Mouse (Mus musculus) liver, embryonic 13.5 days (tissue): ENCODE results near the gene Gkn2. TPM values are rescaled to one million over a fixed set of nuclear protein-coding genes. Genes with fewer than 3 reads are reported as not detected.

Source experiments
- ATAC-seq: fragments of 200-750 bp; cut with Nextera tagmentation; 2 replicates; pipeline ENCODE4 v1.8.0; 2017; ENCODE audit warnings: low read depth, mild to moderate bottlenecking, moderate number of reproducible peaks, moderate library complexity
- DNase-seq: peaks from one replicate; pipeline ENCODE4 v3.0.0; 2022
- H3K27ac ChIP-seq: fragments of 300-500 bp; sonication (generic); 2 replicates; pipeline ENCODE4 v1.5.1; 2015; ENCODE audit warnings: moderate library complexity, mild to moderate bottlenecking, inconsistent platforms
- H3K27me3 ChIP-seq: fragments of 300-500 bp; sonication (generic); 2 replicates; pipeline ENCODE4 v1.6.1; 2015; ENCODE audit warnings: mild to moderate bottlenecking, inconsistent platforms
- H3K36me3 ChIP-seq: fragments of 300-500 bp; sonication (generic); 2 replicates; pipeline ENCODE4 v1.6.1; 2015; ENCODE audit warnings: mild to moderate bottlenecking, inconsistent platforms
- H3K4me1 ChIP-seq: fragments of 300-500 bp; sonication (generic); replicated peaks from 2 replicates; pipeline ENCODE4 v1.6.1; 2015; ENCODE audit warnings: inconsistent platforms
- H3K4me2 ChIP-seq: fragments of 300-500 bp; sonication (generic); 2 replicates; pipeline ENCODE4 v1.6.1; 2015; ENCODE audit warnings: inconsistent platforms, mild to moderate bottlenecking, moderate library complexity
- H3K4me3 ChIP-seq: fragments of 300-500 bp; sonication (generic); replicated peaks from 2 replicates; pipeline ENCODE4 v1.5.1; 2015; ENCODE audit warnings: mild to moderate bottlenecking, inconsistent platforms
- H3K9ac ChIP-seq: fragments of 300-500 bp; sonication (generic); 2 replicates; pipeline ENCODE4 v1.6.1; 2015; ENCODE audit warnings: mild to moderate bottlenecking, inconsistent platforms
- H3K9me3 ChIP-seq: fragments of 300-500 bp; sonication (generic); replicated peaks from 2 replicates; pipeline ENCODE4 v1.6.1; 2016; ENCODE audit warnings: inconsistent platforms
- WGBS: fragments of 180-500 bp; shearing (Covaris S2); methylation state at CpG from one replicate; pipeline ENCODE4 v1.1.7; 2015; ENCODE audit not compliant: insufficient replicate concordance; 5-methylcytosine and 5-hydroxymethylcytosine counted together
- polyA plus RNA-seq: library from polyadenylated mRNA; unstranded; fragments of >200 nt; fragmentation: Nextera tagmentation; extraction: Ambion mirVana; gene quantifications from 2 replicates; pipeline ENCODE4 v1.2.1, GENCODE M21; 2015

Gkn2 gene
- polyA plus RNA-seq, 1 experiment from 2014 or later = not detected

- Histone ChIP-seq H3K27me3 (peaks cover 42% of the 10 kb centered on the region), H3K27ac (no peak overlapping the region), H3K9ac (no peak overlapping the region), H3K4me1 (peaks cover 17% of the 10 kb centered on the region), H3K4me3 (no peak overlapping the region), H3K36me3 (no peaks in the 10 kb centered on the region), H3K4me2 (peak overlapping the region; percentile 34), H3K9me3 (no peaks in the 10 kb centered on the region)
- DNase-seq = no peak
- no peak for ATAC-seq
- WGBS = 12% methylated on average over 24 of the region's 24 CpGs
These were observed 11.0 kb downstream of the Gkn2 start for GRCm38 (mm10) chr6:87383926-87384691.

- Histone ChIP-seq H3K4me2 (no peak overlapping the region), H3K36me3 (no peaks in the 10 kb centered on the region), H3K4me3 (no peak overlapping the region), H3K27me3 (peaks cover 42% of the 10 kb centered on the region), H3K27ac (no peak overlapping the region), H3K9ac (no peak overlapping the region), H3K4me1 (peaks cover 24% of the 10 kb centered on the region), H3K9me3 (no peaks in the 10 kb centered on the region)
- DNase-seq (no peak), ATAC-seq (no peak)
- WGBS = 42% methylated on average over 6 of the region's 6 CpGs
These were observed 11.6 kb downstream of the Gkn2 start for GRCm38 (mm10) chr6:87384761-87385160.

- 8% methylated on average over 7 of the region's 7 CpGs for WGBS
- H3K27me3 ChIP-seq = peaks cover 34% of the 10 kb centered on the region
- DNase-seq (peak; percentile 27), ATAC-seq (no peak)
- H3K36me3 ChIP-seq = no peaks in the 10 kb centered on the region
- no peak overlapping the region for H3K4me2 ChIP-seq
- no peak overlapping the region for H3K9ac ChIP-seq
- no peaks in the 10 kb centered on the region for H3K9me3 ChIP-seq
- no peak overlapping the region for H3K27ac ChIP-seq
- peaks cover 30% of the 10 kb centered on the region for H3K4me1 ChIP-seq
- H3K4me3 ChIP-seq = no peak overlapping the region
These were observed 13.0 kb downstream of the Gkn2 start for GRCm38 (mm10) chr6:87386203-87386602.

GRCm38 (mm10) chr6:87386681-87387080, 13.5 kb downstream of the Gkn2 start:
- peaks cover 34% of the 10 kb centered on the region for H3K27me3 ChIP-seq
- 65% methylated on average over 10 of the region's 10 CpGs for WGBS

GRCm38 (mm10) chr6:87388877-87389276, 15.7 kb downstream of the Gkn2 start, which contains the start of gene Gkn3:
Gene Gkn3, minus strand, starts transcription at chr6:87388935.
- 38% methylated on average over 7 of the region's 7 CpGs for WGBS
- Histone ChIP-seq H3K9me3 (no peaks in the 10 kb centered on the region), H3K4me1 (peaks cover 42% of the 10 kb centered on the region), H3K36me3 (no peaks in the 10 kb centered on the region), H3K27me3 (peaks cover 18% of the 10 kb centered on the region; the same call in 1 of the 2 replicates), H3K27ac (no peak within 1 kb of the TSS), H3K9ac (no peak within 1 kb of the TSS), H3K4me3 (no peak within 1 kb of the TSS), H3K4me2 (no peak within 1 kb of the TSS)
- DNase-seq (no peak), ATAC-seq (no peak)

More at GRCm38 (mm10) chr6:87386681-87387080, 13.5 kb downstream of the Gkn2 start:
- Histone ChIP-seq H3K27ac (no peak overlapping the region), H3K9ac (no peak overlapping the region), H3K4me3 (no peak overlapping the region), H3K4me1 (peaks cover 30% of the 10 kb centered on the region), H3K36me3 (no peaks in the 10 kb centered on the region), H3K4me2 (no peak overlapping the region), H3K9me3 (no peaks in the 10 kb centered on the region)
- no peak for ATAC-seq
- no peak for DNase-seq

- Histone ChIP-seq H3K4me3 (no peak overlapping the region), H3K9ac (no peak overlapping the region), H3K27ac (no peak overlapping the region), H3K4me2 (no peak overlapping the region), H3K9me3 (no peaks in the 10 kb centered on the region), H3K36me3 (no peaks in the 10 kb centered on the region), H3K27me3 (0 out of 2 replicates have a peak, but pooled peaks cover 13% of the 10 kb centered on the region), H3K4me1 (peaks cover 37% of the 10 kb centered on the region)
- DNase-seq (no peak), ATAC-seq (peak; percentile 45)
- 30% methylated on average over 5 of the region's 5 CpGs for WGBS
These were observed 16.4 kb downstream of the Gkn2 start for GRCm38 (mm10) chr6:87389455-87389989.

GRCm38 (mm10) chr6:87393466-87394205, 20.5 kb downstream of the Gkn2 start:
- no peak for DNase-seq
- WGBS = 29% methylated on average over 8 of the region's 8 CpGs
- Histone ChIP-seq H3K4me3 (no peak overlapping the region), H3K9me3 (no peaks in the 10 kb centered on the region), H3K4me2 (no peak overlapping the region), H3K36me3 (no peaks in the 10 kb centered on the region), H3K27ac (no peak overlapping the region), H3K27me3 (no peaks in the 10 kb centered on the region), H3K9ac (no peak overlapping the region), H3K4me1 (peaks cover 31% of the 10 kb centered on the region)
- peak; percentile 73 for ATAC-seq

- DNase-seq (no peak), ATAC-seq (no peak)
- Histone ChIP-seq H3K9me3 (no peaks in the 10 kb centered on the region), H3K27me3 (no peaks in the 10 kb centered on the region), H3K36me3 (no peaks in the 10 kb centered on the region), H3K4me2 (no peak overlapping the region), H3K4me3 (no peak overlapping the region), H3K9ac (no peak overlapping the region), H3K27ac (no peak overlapping the region), H3K4me1 (peaks cover 25% of the 10 kb centered on the region)
- WGBS = 53% methylated on average over 9 of the region's 9 CpGs
These were observed 21.6 kb downstream of the Gkn2 start for GRCm38 (mm10) chr6:87394783-87395182.

GRCm38 (mm10) chr6:87399137-87399536, 26.0 kb downstream of the Gkn2 start:
- H3K9ac ChIP-seq = no peak overlapping the region
- no peaks in the 10 kb centered on the region for H3K9me3 ChIP-seq
- no peaks in the 10 kb centered on the region for H3K36me3 ChIP-seq
- WGBS = under 1% methylated on average over 5 of the region's 5 CpGs
- DNase-seq = peak; percentile 45
- H3K4me2 ChIP-seq = no peak overlapping the region
- H3K27me3 ChIP-seq = no peaks in the 10 kb centered on the region
- no peak overlapping the region for H3K4me3 ChIP-seq
- peaks cover 15% of the 10 kb centered on the region for H3K4me1 ChIP-seq
- H3K27ac ChIP-seq = no peak overlapping the region
- ATAC-seq = no peak

GRCm38 (mm10) chr6:87399886-87400566, 26.9 kb downstream of the Gkn2 start:
- ATAC-seq (no peak), DNase-seq (no peak)
- H3K4me3 ChIP-seq = no peak overlapping the region
- no peak overlapping the region for H3K4me2 ChIP-seq
- no peaks in the 10 kb centered on the region for H3K27me3 ChIP-seq
- no peaks in the 10 kb centered on the region for H3K36me3 ChIP-seq
- no peak overlapping the region for H3K9ac ChIP-seq
- no peaks in the 10 kb centered on the region for H3K9me3 ChIP-seq
- WGBS = 9% methylated on average over 4 of the region's 4 CpGs
- no peak overlapping the region for H3K27ac ChIP-seq
- peaks cover 15% of the 10 kb centered on the region for H3K4me1 ChIP-seq

GRCm38 (mm10) chr6:87401456-87401855, 28.3 kb downstream of the Gkn2 start:
- 55% methylated on average over 6 of the region's 6 CpGs for WGBS
- no peak overlapping the region for H3K4me2 ChIP-seq
- peak; percentile 20; the same call in 1 of the 2 replicates for ATAC-seq

More at GRCm38 (mm10) chr6:87401456-87401855, 28.3 kb downstream of the Gkn2 start:
- no peaks in the 10 kb centered on the region for H3K27me3 ChIP-seq
- no peak overlapping the region for H3K9ac ChIP-seq
- H3K9me3 ChIP-seq = no peaks in the 10 kb centered on the region
- H3K36me3 ChIP-seq = no peaks in the 10 kb centered on the region
- no peak for DNase-seq
- H3K4me1 ChIP-seq = peaks cover 15% of the 10 kb centered on the region
- no peak overlapping the region for H3K4me3 ChIP-seq
- H3K27ac ChIP-seq = no peak overlapping the region
